Mouse (Mus musculus) erythroblast, embryonic 14.5 days (primary cell): ENCODE results near the gene Sec16a. TPM values are rescaled to one million over a fixed set of nuclear protein-coding genes. Genes with fewer than 3 reads are reported as not detected.
A peak's percentile ranks its signal among the peaks of the same experiment; 100 is the strongest.
"Not testable (repeated sequence)": the region's sequence is repeated elsewhere in the genome, so short reads cannot be mapped to it uniquely, and the experiment has no call there.

ENCODE experiments used
- H3K27me3 ChIP-seq: 2 replicates; pipeline ENCODE4 v1.6.1; 2012; ENCODE audit warnings: inconsistent platforms; ENCODE audit not compliant: control insufficient read depth
- H3K36me3 ChIP-seq: 2 replicates; pipeline ENCODE4 v1.6.1; 2012; ENCODE audit warnings: mild to moderate bottlenecking, inconsistent platforms; ENCODE audit not compliant: control insufficient read depth
- H3K4me1 ChIP-seq: 2 replicates; pipeline ENCODE4 v1.6.1; 2012; ENCODE audit warnings: inconsistent platforms; ENCODE audit not compliant: control insufficient read depth
- H3K4me3 ChIP-seq: replicated peaks from 2 replicates; pipeline ENCODE3; 2012; ENCODE audit warnings: moderate library complexity, mild to moderate bottlenecking, inconsistent platforms
- H3K9me3 ChIP-seq: 2 replicates; pipeline ENCODE4 v1.6.1; 2012; ENCODE audit warnings: low read length, inconsistent platforms, mixed read lengths; ENCODE audit not compliant: control insufficient read depth
- GATA1 ChIP-seq: IDR thresholded peaks from 2 replicates; pipeline ENCODE4 v1.6.1; 2012; ENCODE audit warnings: low read length, inconsistent platforms, mixed read lengths
- TAL1 ChIP-seq: IDR thresholded peaks from 3 replicates; pipeline ENCODE4 v1.6.1; 2012; ENCODE audit warnings: low read length, inconsistent platforms, mixed read lengths
- polyA plus RNA-seq: library from polyadenylated mRNA; stranded (reverse); fragments of >175 nt; gene quantifications from 2 replicates; pipeline ENCODE4 v1.2.3, GENCODE M21; 2012

The Sec16a gene
- polyA plus RNA-seq, 1 experiment: 0.67 TPM

DNA sequence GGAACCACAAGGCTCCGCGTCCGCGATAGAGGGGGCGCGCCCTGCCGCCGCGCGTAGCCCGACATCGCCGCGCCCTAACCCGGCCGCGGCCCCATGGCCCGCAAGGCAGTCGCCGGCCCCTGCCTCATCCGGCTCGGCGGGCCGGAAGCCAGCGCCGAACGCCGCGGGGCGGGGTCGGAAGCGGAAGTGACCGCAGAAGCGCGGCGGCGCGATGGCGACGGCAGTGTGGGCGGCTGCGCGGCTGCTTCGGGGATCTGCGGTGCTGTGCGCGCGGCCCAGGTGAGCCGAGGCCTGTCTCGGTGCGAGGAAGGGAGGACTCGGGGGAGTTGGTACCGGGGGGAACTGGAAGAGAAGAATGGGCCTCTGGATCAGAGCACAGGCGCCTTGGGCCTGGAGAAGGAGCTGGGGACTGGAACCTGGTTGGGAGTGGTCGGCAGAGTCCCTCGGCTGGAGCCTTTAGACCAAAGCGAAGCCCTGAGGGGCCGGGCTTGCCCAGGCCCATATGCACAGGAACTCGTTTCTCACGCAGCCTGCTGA, 55.8 kb downstream of the Sec16a start, which contains the start of the genes Entr1 and Pmpca:
Gene Entr1, minus strand, starts transcription at position 163 of the 537 bp plus-strand sequence.
Gene Pmpca, plus strand, starts transcription at position 186 of the 537 bp plus-strand sequence.
- Histone ChIP-seq H3K4me1 (peaks cover 38% of the 10 kb centered on the region), H3K27me3 (no peaks in the 10 kb centered on the region), H3K36me3 (peaks cover 78% of the 10 kb centered on the region), H3K4me3 (peak within 1 kb of the TSS; percentile 73), H3K9me3 (no peaks in the 10 kb centered on the region)
- TF ChIP-seq TAL1 (no peak), GATA1 (no peak)

DNA sequence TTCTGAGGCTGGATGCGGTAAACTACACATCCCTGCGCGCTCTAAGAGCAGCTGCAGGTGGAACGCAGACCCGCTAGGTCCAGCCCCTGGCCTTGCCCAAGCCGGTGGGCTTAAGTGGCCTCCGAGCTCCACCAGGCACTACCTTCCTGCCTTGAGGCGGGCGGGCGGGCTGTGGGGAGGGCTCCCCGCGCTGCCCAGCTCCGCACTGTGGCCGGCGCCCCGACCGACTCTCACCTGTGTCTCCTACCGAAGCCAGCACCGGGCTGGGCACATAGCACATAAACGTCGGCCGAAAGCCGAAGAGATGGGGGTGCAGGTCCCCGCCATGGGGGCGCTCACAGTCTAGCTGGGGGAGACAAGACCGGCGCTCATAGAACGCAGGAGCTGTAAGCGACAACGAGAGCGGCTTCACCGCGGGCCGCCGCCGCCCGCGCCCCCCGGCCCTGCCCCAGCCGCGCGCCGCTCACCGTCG, 56.3 kb downstream of the Sec16a start:
- Histone ChIP-seq H3K4me1 (peaks cover 38% of the 10 kb centered on the region), H3K36me3 (peaks cover 78% of the 10 kb centered on the region), H3K4me3 (peak overlapping the region; percentile 73), H3K9me3 (no peaks in the 10 kb centered on the region), H3K27me3 (no peaks in the 10 kb centered on the region)
- TF ChIP-seq TAL1 (no peak), GATA1 (no peak)

DNA sequence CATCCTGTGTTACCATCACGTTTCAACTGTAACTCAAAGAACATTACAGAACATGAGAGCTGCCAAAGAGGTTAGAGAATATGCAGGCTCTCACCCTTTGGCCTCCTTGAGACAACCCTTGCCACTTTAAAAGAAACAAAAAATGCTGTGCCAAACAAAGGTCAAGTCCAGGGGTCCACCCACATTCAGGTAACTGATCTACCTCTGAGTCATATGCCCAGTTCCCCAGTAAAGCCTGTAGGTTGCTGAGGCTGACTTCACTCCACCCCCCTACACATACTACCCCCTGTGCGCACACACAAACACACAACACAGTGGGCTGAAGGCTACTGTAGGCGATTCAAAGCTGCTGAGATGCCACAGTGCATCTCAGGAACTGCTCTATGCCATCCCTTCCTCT, 57.3 kb downstream of the Sec16a start:
- no peak for TF ChIP-seq GATA1
- no peak for TF ChIP-seq TAL1
- H3K27me3 ChIP-seq: no peaks in the 10 kb centered on the region
- H3K9me3 ChIP-seq: no peaks in the 10 kb centered on the region
- peaks cover 78% of the 10 kb centered on the region for H3K36me3 ChIP-seq
- peak overlapping the region; percentile 73 for H3K4me3 ChIP-seq
- H3K4me1 ChIP-seq: peaks cover 38% of the 10 kb centered on the region

GRCm38 (mm10) chr2:26380871-26381270, 64.1 kb downstream of the Sec16a start:
- not testable (repeated sequence) for H3K9me3 ChIP-seq, H3K27me3 ChIP-seq
- H3K36me3 ChIP-seq: peaks cover 72% of the 10 kb centered on the region
- peaks cover 20% of the 10 kb centered on the region for H3K4me1 ChIP-seq
- peak overlapping the region; percentile 77 for H3K4me3 ChIP-seq

GRCm38 (mm10) chr2:26380131-26380771, 64.8 kb downstream of the Sec16a start, which contains the start of gene Snapc4:
TSS of gene Snapc4 (minus strand) at chr2:26380653.
- Histone ChIP-seq H3K4me3 (peak within 1 kb of the TSS; percentile 77), H3K9me3 (no peaks in the 10 kb centered on the region), H3K4me1 (peaks cover 20% of the 10 kb centered on the region), H3K36me3 (peaks cover 72% of the 10 kb centered on the region), H3K27me3 (no peaks in the 10 kb centered on the region)
- TF ChIP-seq TAL1: no peak
- TF ChIP-seq GATA1: no peak

- Histone ChIP-seq H3K9me3 (no peaks in the 10 kb centered on the region), H3K4me3 (no peak overlapping the region), H3K36me3 (peaks cover 99% of the 10 kb centered on the region), H3K4me1 (no peaks in the 10 kb centered on the region), H3K27me3 (no peaks in the 10 kb centered on the region)
- no peak for TF ChIP-seq GATA1
- no peak for TF ChIP-seq TAL1
Observed at GRCm38 (mm10) chr2:26372396-26372795, 72.6 kb downstream of the Sec16a start.

GRCm38 (mm10) chr2:26368572-26368971, 76.4 kb downstream of the Sec16a start:
- Histone ChIP-seq H3K36me3 (peaks cover 99% of the 10 kb centered on the region), H3K9me3 (no peaks in the 10 kb centered on the region), H3K27me3 (no peaks in the 10 kb centered on the region), H3K4me3 (no peak overlapping the region), H3K4me1 (no peaks in the 10 kb centered on the region)
- no peak for TF ChIP-seq GATA1

DNA sequence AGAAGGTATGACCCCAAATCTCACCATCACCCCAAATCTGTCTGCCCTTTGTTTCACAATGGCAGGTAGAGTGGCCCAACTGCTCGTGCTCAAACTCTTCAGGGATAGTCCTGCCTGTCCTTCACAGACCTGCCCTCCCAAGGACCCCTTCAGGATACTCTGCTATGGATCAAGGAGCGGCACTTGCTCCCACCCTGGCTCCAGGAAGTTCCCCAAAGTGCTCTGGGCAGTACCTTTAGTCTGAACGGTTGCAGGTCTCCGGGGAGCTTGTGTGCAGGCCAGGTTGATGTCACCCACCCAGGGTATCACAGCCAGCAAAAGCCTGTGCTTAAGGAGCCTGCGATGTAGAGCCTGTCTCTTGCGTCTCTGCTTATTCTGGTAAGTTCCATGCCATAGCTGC, 77.1 kb downstream of the Sec16a start:
- H3K36me3 ChIP-seq: peaks cover 99% of the 10 kb centered on the region
- H3K27me3 ChIP-seq: no peaks in the 10 kb centered on the region
- no peaks in the 10 kb centered on the region for H3K4me1 ChIP-seq
- no peaks in the 10 kb centered on the region for H3K9me3 ChIP-seq
- no peak for TF ChIP-seq TAL1
- no peak for TF ChIP-seq GATA1
- H3K4me3 ChIP-seq: no peak overlapping the region

GRCm38 (mm10) chr2:26364738-26365465, 80.1 kb downstream of the Sec16a start:
- Histone ChIP-seq H3K27me3 (no peaks in the 10 kb centered on the region), H3K4me3 (no peak overlapping the region), H3K9me3 (no peaks in the 10 kb centered on the region), H3K36me3 (peaks cover 74% of the 10 kb centered on the region), H3K4me1 (peaks cover 3% of the 10 kb centered on the region)
- TF ChIP-seq GATA1: no peak
- TF ChIP-seq TAL1: no peak
